Mouse (Mus musculus): ENCODE measurements at regions not wholly inside any gene's neighbourhood (a gene's known extent, or its start where the extent isn't known, plus 50 kb on each side); places are given as distances from the start of the nearest gene placed in this dataset.
A peak's percentile ranks its signal among the peaks of the same experiment; 100 is the strongest.

- TF ChIP-seq POLR2A (IDR thresholded peaks at IDR 0.05; ENCODE audit: borderline replicate concordance, extremely low read depth, insufficient read depth, insufficient read length, poor library complexity, severe bottlenecking) (no peak), CTCF (IDR thresholded peaks at IDR 0.05; ENCODE audit: borderline replicate concordance, extremely low read depth, insufficient read depth, insufficient read length) (no peak)
- no peak for DNase-seq (ENCODE audit: low read depth)
These were observed 293.4 kb downstream of the Gria2 start for GRCm38 (mm10) chr3:80509185-80509584.

- DNase-seq (ENCODE audit: low read depth) = peak; percentile 23
- TF ChIP-seq CTCF (IDR thresholded peaks at IDR 0.05; ENCODE audit: borderline replicate concordance, extremely low read depth, insufficient read depth, insufficient read length) (no peak), POLR2A (IDR thresholded peaks at IDR 0.05; ENCODE audit: borderline replicate concordance, extremely low read depth, insufficient read depth, insufficient read length, poor library complexity, severe bottlenecking) (no peak)
These were observed 295.9 kb downstream of the Gria2 start for GRCm38 (mm10) chr3:80506701-80507100.

GRCm38 (mm10) chr3:80501117-80501516, 301.5 kb downstream of the Gria2 start:
- TF ChIP-seq CTCF (IDR thresholded peaks at IDR 0.05; ENCODE audit: borderline replicate concordance, extremely low read depth, insufficient read depth, insufficient read length) = no peak
- TF ChIP-seq POLR2A (IDR thresholded peaks at IDR 0.05; ENCODE audit: borderline replicate concordance, extremely low read depth, insufficient read depth, insufficient read length, poor library complexity, severe bottlenecking) = no peak
- no peak for DNase-seq (ENCODE audit: low read depth)

- DNase-seq (ENCODE audit: low read depth) = peak; percentile 35
- TF ChIP-seq POLR2A (IDR thresholded peaks at IDR 0.05; ENCODE audit: borderline replicate concordance, extremely low read depth, insufficient read depth, insufficient read length, poor library complexity, severe bottlenecking) (no peak), CTCF (IDR thresholded peaks at IDR 0.05; ENCODE audit: borderline replicate concordance, extremely low read depth, insufficient read depth, insufficient read length) (no peak)
These were observed 306.1 kb downstream of the Gria2 start for GRCm38 (mm10) chr3:80496556-80496955.

GRCm38 (mm10) chr3:80484168-80484833, 318.3 kb downstream of the Gria2 start:
- TF ChIP-seq POLR2A (IDR thresholded peaks at IDR 0.05; ENCODE audit: borderline replicate concordance, extremely low read depth, insufficient read depth, insufficient read length, poor library complexity, severe bottlenecking) = no peak
- no peak for TF ChIP-seq CTCF (IDR thresholded peaks at IDR 0.05; ENCODE audit: borderline replicate concordance, extremely low read depth, insufficient read depth, insufficient read length)
- DNase-seq (ENCODE audit: low read depth) = peak; percentile 52

GRCm38 (mm10) chr3:80478676-80479075, 324.0 kb downstream of the Gria2 start:
- DNase-seq (ENCODE audit: low read depth) = peak; percentile 61
- TF ChIP-seq POLR2A (IDR thresholded peaks at IDR 0.05; ENCODE audit: borderline replicate concordance, extremely low read depth, insufficient read depth, insufficient read length, poor library complexity, severe bottlenecking) (no peak), CTCF (IDR thresholded peaks at IDR 0.05; ENCODE audit: borderline replicate concordance, extremely low read depth, insufficient read depth, insufficient read length) (no peak)

- TF ChIP-seq POLR2A (IDR thresholded peaks at IDR 0.05; ENCODE audit: borderline replicate concordance, extremely low read depth, insufficient read depth, insufficient read length, poor library complexity, severe bottlenecking) (no peak), CTCF (IDR thresholded peaks at IDR 0.05; ENCODE audit: borderline replicate concordance, extremely low read depth, insufficient read depth, insufficient read length) (no peak)
- no peak for DNase-seq (ENCODE audit: low read depth)
These were observed 328.9 kb downstream of the Gria2 start for GRCm38 (mm10) chr3:80473686-80474085.

Data from brain, embryonic 14.5 days (tissue).